Mouse (Mus musculus) bone marrow macrophage, adult 2 months (primary cell): Measurements from ENCODE around the gene Hist2h2be. TPM values are rescaled to one million over a fixed set of nuclear protein-coding genes. Genes with fewer than 3 reads are reported as not detected.

ENCODE experiments used
- H3K27ac ChIP-seq: 2 replicates; pipeline ENCODE4 v1.5.1; 2012; ENCODE audit warnings: low read depth, low read length; ENCODE audit not compliant: insufficient read depth
- H3K4me1 ChIP-seq: 2 replicates; pipeline ENCODE4 v1.6.1; 2012; ENCODE audit warnings: low read length; ENCODE audit not compliant: control insufficient read depth, insufficient read depth
- H3K4me3 ChIP-seq: 2 replicates; pipeline ENCODE4 v1.5.1; 2012; ENCODE audit warnings: mild to moderate bottlenecking, low read length, moderate library complexity; ENCODE audit not compliant: insufficient read depth
- CTCF ChIP-seq: IDR thresholded peaks from 2 replicates; pipeline ENCODE4 v1.5.1; 2012; ENCODE audit warnings: low read depth, mild to moderate bottlenecking, low read length, moderate library complexity
- POLR2A ChIP-seq: IDR thresholded peaks from 2 replicates; pipeline ENCODE4 v1.6.1; 2012; ENCODE audit warnings: mild to moderate bottlenecking, low read depth, low read length, borderline replicate concordance
- polyA plus RNA-seq: library from polyadenylated mRNA; stranded (reverse); fragments of >200 nt; gene quantifications from 2 replicates; pipeline ENCODE4 v1.2.4, GENCODE M21; 2012; ENCODE audit not compliant: missing spikeins, insufficient read depth, insufficient read length

Hist2h2be gene
- polyA plus RNA-seq, 1 experiment = 13.9 TPM

GRCm38 (mm10) chr3:96247356-96248140 is 26.6 kb downstream of the Hist2h2be start:
- peaks cover 39% of the 10 kb centered on the region for H3K4me1 ChIP-seq
- TF ChIP-seq CTCF (no peak), POLR2A (no peak)
- H3K27ac ChIP-seq = peak overlapping the region; percentile 74
- peak overlapping the region; percentile 61 for H3K4me3 ChIP-seq

- H3K4me3 ChIP-seq = peak overlapping the region; percentile 1; the same call in 1 of the 2 replicates
- H3K27ac ChIP-seq = 0 out of 2 replicates have a peak overlapping the region, but pooled peaks have one; percentile 16
- TF ChIP-seq POLR2A = no peak
- TF ChIP-seq CTCF = no peak
- peaks cover 33% of the 10 kb centered on the region for H3K4me1 ChIP-seq
These were observed 27.5 kb downstream of the Hist2h2be start for GRCm38 (mm10) chr3:96248141-96249033.

- TF ChIP-seq POLR2A = no peak
- H3K4me3 ChIP-seq = 0 out of 2 replicates have a peak overlapping the region, but pooled peaks have one; percentile 1
- H3K27ac ChIP-seq = no peak overlapping the region
- peaks cover 27% of the 10 kb centered on the region for H3K4me1 ChIP-seq
These were observed 28.1 kb downstream of the Hist2h2be start for GRCm38 (mm10) chr3:96249034-96249345.

- Histone ChIP-seq H3K27ac (peak overlapping the region; percentile 96), H3K4me3 (peak overlapping the region; percentile 25), H3K4me1 (peaks cover 34% of the 10 kb centered on the region)
- TF ChIP-seq POLR2A = no peak
- no peak for TF ChIP-seq CTCF
These were observed 30.0 kb downstream of the Hist2h2be start for GRCm38 (mm10) chr3:96250890-96251289.

GRCm38 (mm10) chr3:96251787-96252186 is 30.9 kb downstream of the Hist2h2be start:
- Histone ChIP-seq H3K27ac (peak overlapping the region; percentile 95), H3K4me1 (peaks cover 37% of the 10 kb centered on the region), H3K4me3 (no peak overlapping the region)
- TF ChIP-seq CTCF (no peak), POLR2A (no peak)

- Histone ChIP-seq H3K4me1 (peaks cover 36% of the 10 kb centered on the region), H3K4me3 (no peak overlapping the region), H3K27ac (no peak overlapping the region)
- TF ChIP-seq CTCF = no peak
- no peak for TF ChIP-seq POLR2A
These were observed 33.9 kb downstream of the Hist2h2be start for GRCm38 (mm10) chr3:96254683-96255355.

- H3K27ac ChIP-seq = peak overlapping the region; percentile 41
- TF ChIP-seq POLR2A = no peak
- TF ChIP-seq CTCF = no peak
- H3K4me3 ChIP-seq = no peak overlapping the region
- H3K4me1 ChIP-seq = peaks cover 26% of the 10 kb centered on the region
These were observed 35.1 kb downstream of the Hist2h2be start for GRCm38 (mm10) chr3:96255926-96256593.

- H3K4me3 ChIP-seq = no peak overlapping the region
- H3K4me1 ChIP-seq = peaks cover 31% of the 10 kb centered on the region
- TF ChIP-seq CTCF = no peak
- TF ChIP-seq POLR2A = no peak
- no peak overlapping the region for H3K27ac ChIP-seq
These were observed 36.3 kb downstream of the Hist2h2be start for GRCm38 (mm10) chr3:96257190-96257589.

GRCm38 (mm10) chr3:96260220-96260619 is 39.3 kb downstream of the Hist2h2be start:
- peaks cover 28% of the 10 kb centered on the region for H3K4me1 ChIP-seq
- TF ChIP-seq CTCF (no peak), POLR2A (no peak)
- no peak overlapping the region for H3K4me3 ChIP-seq
- no peak overlapping the region for H3K27ac ChIP-seq

GRCm38 (mm10) chr3:96261623-96262022 is 40.7 kb downstream of the Hist2h2be start:
- H3K27ac ChIP-seq = peak overlapping the region; percentile 93
- peak overlapping the region; percentile 76 for H3K4me3 ChIP-seq
- no peak for TF ChIP-seq POLR2A
- TF ChIP-seq CTCF = no peak
- H3K4me1 ChIP-seq = peaks cover 24% of the 10 kb centered on the region
